Mouse (Mus musculus): ENCODE measurements at regions not wholly inside any gene's neighbourhood (a gene's known extent, or its start where the extent isn't known, plus 50 kb on each side); places are given as distances from the start of the nearest gene placed in this dataset.
"Not testable (repeated sequence)": the region's sequence is repeated elsewhere in the genome, so short reads cannot be mapped to it uniquely, and the experiment has no call there.

- ATAC-seq, result peak; percentile 93
Observed at GRCm38 (mm10) chr4:8084954-8085639, 153.7 kb downstream of the Car8 start.

DNA sequence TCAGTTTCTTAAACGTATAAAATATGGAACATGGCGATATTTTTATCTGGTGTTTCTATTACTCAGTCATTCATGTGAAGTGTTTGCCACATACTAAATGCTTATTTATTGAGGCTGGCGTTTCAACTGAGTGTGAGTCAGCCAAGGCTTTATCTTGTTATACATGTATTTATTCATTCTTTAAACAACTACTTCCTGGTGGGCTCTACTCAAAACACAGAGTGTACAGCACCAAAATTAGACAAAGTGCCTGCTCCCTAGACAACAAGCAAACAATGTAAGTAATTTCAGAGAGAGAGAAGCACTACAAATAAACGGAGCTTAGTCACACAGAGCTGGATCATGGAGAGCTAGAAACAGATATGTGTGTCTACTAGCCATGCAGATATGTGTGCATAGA, 159.5 kb downstream of the Car8 start:
- ATAC-seq, result no peak

DNA sequence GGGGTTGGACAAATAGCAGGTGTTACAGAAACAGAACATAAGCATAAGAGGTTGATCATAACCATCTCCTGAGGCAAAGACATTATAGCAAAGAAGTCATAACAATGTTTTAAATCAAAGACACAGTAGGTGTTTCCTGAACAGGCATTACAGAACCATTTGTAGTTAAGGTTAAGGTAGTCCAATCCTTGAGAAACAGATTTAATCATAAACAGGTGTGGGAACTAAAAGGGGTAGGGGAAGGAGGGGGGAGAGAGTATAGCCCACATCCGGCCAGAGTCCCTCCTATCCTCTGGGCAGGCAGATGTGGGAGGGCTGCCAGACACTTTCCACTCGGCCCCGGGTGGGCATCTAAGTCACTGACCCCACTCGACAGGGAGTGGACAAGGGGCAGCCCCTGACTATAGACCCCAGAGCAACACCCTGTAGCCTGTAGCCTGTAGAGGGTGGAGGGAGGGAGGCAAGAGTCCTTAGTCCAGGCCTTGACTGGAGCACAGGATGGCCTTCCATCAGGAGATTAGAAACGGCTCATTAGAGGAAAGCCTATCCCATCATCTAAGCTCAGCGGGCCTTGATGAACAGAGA, 165.8 kb downstream of the Car8 start:
- no peak for ATAC-seq

DNA sequence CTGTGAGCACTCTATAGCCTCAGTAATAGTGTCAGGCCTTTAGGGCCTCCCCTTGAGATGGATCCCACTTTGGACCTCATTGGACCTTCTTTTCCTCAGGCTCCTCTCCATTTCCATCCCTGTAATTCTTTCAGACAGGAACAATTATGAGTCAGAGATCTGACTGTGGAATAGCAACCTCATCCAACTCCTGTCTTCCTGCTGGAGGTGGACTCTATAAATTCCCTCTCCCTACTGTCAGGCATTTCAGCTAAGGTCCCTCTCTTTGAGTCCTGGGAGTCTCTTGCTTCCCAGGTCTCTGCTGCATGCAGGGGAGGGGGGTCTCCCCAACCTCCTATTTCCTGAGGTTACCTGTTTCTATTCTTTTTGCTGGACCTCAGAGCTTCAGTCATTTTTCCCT, 168.1 kb downstream of the Car8 start:
- ATAC-seq, result not testable (repeated sequence)

DNA sequence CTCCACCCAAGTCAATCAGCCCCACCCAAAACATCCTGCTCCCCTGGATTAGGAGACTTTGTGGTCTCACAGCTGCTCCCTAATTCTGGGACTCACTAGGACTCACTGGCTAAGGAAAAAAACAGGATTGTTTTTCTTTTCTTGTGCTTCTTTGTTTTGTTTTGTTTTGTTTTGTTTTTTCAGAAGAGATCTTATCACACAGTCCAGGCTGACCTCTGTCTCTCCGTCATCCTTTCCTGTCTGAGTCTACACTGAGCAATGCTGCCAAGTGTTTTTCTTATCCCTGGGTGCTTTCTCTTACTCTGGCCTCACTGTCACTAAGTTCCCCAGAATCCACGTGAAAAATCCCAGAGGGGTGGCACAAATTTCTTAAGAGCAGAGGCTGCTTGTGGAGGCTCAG, 170.8 kb downstream of the Car8 start:
- ATAC-seq, result no peak

DNA sequence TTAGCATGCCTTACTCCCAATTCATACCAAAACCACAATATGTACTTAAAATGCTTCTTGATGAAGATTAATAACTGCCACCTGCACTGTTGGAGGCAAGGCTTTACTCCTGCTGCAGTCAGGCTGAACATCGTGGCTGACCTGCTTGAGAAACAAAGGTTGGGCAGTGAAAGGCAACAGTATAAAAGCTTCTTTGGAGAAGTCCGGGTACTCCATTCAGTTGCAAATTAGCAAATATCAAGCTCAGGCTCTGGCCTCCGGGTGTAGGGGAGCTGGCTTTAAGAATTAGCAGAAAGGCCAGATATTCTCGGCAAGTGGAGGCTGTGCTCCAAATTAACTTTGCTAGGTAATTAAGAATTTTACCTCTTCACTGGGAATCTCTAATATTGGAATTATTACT, 197.1 kb downstream of the Car8 start:
- no peak for ATAC-seq

DNA sequence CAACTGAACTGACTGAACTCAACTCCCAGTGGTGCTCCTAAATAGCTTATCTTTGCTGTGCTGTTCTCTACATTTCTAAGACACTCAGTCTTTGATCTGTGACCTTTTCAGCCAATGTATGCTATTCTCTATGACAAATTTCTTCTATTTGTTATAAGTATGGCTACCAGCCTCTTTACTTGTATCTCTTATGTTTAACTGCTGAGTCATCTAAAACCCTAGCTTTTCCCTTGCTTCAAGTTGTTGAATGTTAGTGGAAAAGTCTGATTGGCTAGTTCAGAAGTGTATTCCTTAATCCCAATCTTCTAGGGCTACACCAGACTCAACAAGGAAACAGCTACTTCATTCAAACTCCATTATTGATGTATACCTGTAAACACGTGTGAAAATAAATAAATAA, 201.0 kb downstream of the Car8 start:
- no peak for ATAC-seq

GRCm38 (mm10) chr4:8033402-8033801, 205.4 kb downstream of the Car8 start:
- ATAC-seq, result peak; percentile 73

DNA sequence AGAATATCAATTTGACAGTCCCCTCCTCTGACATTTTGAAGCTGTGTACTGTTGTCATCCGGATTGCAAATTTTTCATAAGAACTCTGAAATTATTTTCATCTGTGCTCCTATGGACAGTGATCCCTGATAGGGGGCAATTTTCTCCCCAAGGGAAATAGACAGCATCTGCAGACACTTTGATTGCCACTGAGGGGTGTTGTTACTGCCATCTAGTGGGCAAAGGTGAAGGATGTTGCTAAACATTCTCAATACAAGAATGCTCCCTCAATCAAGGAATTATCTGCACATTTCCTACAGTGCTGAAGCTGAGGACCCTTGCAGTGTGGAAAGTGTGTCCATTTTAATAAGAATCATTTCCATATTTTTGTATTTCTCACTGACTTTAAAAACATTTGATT, 233.7 kb downstream of the Car8 start:
- peak; percentile 86 for ATAC-seq

DNA sequence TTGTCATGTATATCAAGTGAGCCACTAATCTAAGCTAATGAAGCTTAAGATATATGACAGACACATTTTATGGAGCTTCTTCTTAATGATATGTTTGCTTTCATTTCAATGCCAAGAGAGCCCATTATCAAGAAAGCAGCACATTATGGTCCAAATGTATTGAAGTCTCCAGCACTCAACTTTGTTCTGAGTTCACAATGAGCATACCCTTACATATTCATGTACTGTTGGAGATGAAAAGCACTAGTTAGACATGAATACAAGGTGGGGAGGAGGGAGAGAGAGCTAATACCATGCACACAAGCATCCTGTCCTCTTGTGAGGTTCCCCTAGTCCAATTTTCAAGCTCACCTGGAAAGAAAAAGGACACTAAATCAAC, 241.3 kb downstream of the Car8 start:
- no peak for ATAC-seq

DNA sequence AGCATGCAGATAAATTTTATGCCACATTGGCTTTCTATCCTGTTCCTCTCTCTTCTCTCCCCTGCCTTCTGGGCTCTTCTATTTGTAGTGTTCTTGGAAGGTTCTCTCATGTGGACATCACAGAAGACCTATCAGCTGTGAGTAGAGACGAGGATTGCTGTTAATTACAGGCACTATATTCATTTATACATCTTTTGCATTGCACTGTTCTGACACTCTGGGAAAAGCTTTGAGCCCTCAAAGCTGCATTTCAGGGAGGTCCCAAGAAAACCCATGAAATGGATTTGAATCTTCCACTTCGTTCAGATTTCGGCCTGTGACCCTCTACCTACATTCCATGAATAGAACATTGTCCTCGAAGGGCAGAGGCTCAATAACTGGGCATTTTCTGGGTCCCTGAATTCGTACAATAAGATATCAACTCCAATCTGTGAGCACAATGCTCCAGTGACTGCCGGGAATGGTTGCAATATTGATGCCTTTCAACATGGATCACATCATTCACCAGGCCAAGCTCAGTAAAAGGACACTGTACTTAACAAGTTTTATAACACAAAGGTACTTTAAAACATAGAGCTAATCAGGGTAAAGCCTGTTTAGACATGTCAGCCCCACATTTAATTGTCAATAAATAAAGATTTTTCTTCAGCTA, 241.8 kb downstream of the Car8 start:
- ATAC-seq, result no peak

GRCm38 (mm10) chr4:7992944-7993343, 245.9 kb downstream of the Car8 start:
- no peak for ATAC-seq

DNA sequence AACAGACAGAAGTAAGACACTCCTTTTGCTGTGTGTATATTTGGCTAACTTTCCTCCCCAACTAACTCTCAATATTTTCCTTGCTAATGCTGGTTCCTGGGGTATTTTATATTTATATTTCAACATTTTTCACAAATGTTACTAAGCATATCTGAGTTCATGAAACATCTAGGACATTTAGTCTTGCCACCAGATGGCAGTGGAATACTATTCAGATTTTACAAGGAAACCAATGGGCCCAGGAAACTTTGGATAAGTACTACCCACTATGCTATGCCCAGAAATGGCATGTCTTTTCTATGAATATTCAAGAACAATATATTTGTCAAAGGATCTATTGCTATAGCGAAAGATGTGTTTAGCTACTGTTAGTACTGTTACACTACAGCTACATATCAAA, 251.1 kb downstream of the Car8 start:
- ATAC-seq, result peak; percentile 54

DNA sequence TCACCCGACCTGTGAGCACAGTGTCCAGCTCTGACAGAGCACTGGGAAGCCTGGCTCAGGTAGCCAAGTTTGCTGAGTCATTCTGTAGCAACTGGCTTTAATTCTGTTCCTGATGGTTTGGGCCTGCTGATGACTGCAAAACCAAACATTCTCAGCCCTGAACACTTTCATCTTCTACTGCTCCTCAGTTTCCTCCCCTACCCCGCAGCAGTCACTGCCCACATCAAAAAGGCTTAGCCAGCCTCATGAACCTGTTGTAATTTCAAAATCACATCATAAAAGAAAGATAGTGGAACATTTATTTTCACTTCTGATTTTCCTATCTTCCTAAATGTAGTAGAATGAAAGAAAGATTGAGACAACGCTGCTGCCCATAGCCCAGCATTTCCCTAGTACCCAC, 251.5 kb downstream of the Car8 start:
- ATAC-seq, result peak; percentile 69

GRCm38 (mm10) chr4:7984814-7985213, 254.0 kb downstream of the Car8 start:
- ATAC-seq, result no peak

DNA sequence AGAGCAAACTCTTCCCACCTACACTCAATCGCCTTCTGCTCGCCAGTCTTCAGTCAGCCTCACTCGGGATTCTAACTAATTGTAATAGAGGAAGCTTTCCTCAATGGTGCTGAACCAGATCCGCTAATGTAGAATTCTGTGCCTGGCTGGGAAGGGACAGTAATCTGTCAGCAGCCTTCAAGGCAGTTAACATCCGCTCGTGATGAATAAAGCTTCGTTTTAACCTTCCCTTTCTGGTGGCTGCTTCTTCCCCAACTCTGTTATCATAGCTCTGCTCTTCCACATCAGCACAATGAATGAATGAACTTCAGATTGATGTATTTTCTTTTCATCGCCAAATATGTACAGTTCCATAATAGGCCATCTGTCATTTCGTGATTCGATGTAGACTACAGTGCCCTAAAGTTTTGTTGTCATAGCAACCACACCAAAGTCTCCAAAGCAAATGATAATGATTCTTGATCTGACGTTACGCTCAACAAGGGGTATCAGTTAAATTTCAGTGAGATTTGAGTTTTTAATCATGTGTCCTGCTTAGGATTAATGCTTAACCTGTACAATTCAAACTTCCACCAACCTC, 259.0 kb downstream of the Car8 start:
- peak; percentile 32 for ATAC-seq

DNA sequence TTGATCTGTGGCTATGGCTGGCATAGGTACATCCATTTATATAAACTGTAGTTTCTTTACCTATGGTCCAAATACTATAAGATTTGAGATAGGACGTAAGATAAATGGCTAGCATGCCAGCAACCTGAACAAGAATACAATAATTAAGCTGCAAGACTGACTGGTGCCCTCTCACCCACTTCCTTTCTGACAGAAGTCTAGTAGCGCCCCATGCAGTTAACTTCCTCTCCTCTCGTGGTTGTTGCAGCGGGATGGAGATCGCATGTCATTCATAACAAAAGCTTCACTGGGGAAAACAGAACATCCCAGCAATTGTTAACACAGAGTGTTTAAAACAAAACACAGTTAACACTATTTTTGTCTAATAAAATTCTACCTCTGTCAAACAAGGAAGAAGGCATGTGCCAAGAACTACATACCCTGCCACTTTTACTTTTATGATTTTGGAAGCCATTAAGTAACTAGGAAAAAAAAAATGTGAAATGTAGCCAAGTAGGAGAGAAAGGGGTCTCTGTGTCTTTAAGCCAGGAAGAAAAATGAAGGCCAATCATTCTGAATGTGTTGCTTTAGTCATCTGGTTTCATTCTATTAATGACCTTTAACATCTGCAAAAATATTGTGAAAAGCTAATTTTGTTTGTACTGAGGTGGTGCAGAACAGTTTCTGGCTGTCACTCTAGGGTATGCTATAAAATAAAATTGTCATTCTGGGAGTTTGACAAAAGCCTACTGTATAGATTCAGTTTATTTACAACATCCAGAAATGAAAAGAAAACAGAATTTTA, 261.0 kb downstream of the Car8 start:
- peak; percentile 79 for ATAC-seq

DNA sequence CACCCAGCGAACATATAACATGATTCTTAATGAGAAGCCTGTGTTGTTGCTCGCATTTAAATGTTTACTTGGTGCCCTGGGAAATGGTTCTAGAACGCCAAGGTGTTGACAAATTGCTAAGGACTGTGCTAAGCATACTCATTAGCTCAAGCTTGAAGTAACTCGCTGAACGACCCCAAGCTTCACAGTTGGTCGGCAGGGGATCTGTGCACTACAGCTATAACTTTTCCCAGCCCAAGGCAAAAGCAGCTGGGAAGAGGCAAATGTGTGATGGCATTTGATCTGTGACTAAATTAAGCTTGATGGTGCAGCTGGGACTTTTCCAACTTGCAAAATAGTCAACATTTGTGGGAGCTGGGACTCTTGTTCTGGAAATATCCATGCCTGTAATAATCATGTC, 268.6 kb downstream of the Car8 start:
- no peak for ATAC-seq

DNA sequence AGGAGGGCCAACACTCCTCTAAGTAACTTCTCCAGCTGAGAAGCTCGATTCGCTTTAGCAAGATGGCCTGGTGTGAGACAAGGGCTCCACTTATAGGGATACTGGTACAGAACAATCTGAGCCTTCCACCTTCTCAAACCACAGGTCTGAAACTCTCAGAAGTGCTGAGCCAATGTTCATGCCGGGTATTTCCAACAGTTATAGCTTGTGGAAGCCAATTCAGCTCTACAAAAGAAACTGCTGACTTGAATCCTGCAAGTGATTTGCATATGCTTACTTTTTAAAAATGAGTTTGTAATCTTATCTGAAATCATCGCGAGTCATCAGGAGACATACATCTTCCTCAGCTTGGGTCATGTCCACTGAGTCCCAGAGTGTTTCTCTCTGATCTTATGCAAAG, 273.2 kb downstream of the Car8 start:
- ATAC-seq, result peak; percentile 26

- ATAC-seq, result peak; percentile 79
Observed at GRCm38 (mm10) chr4:7961521-7962172, 277.2 kb downstream of the Car8 start.

- ATAC-seq, result no peak
Observed at GRCm38 (mm10) chr4:7960335-7960734, 278.5 kb downstream of the Car8 start.

GRCm38 (mm10) chr4:7948020-7948419, 290.8 kb downstream of the Car8 start:
- ATAC-seq, result no peak

- ATAC-seq, result no peak
Observed at GRCm38 (mm10) chr4:7921503-7921902, 317.3 kb downstream of the Car8 start.
